Mouse (Mus musculus) gastrocnemius, adult 2 months (tissue): Measurements from ENCODE around the gene Cfap45. TPM values are rescaled to one million over a fixed set of nuclear protein-coding genes. Genes with fewer than 3 reads are reported as not detected.

ENCODE experiments used
- DNase-seq: peaks from one replicate; pipeline ENCODE4 v3.0.0; 2022
- H3K27ac ChIP-seq: fragments of 200-600 bp; 2 replicates; pipeline ENCODE4 v1.8.1; 2022; ENCODE audit warnings: mild to moderate bottlenecking
- H3K4me3 ChIP-seq: fragments of 200-600 bp; 2 replicates; pipeline ENCODE4 v1.8.1; 2022; ENCODE audit warnings: mild to moderate bottlenecking, moderate library complexity
- CTCF ChIP-seq: fragments of 200-600 bp; IDR thresholded peaks from 2 replicates; pipeline ENCODE4 v1.8.1; 2022; ENCODE audit warnings: antibody characterized with exemption, mild to moderate bottlenecking, moderate library complexity
- intact Hi-C: fragments of 180-260 bp; cut with DNase I; formaldehyde crosslinking; loops from one replicate; pipeline ENCODE4 v1.15.1; 2025
- total RNA-seq, 2 experiments: library from RNA; stranded (reverse); gene quantifications; 2 replicates each; pipeline ENCODE4 v1.2.3; 2021

Gene Cfap45
- total RNA-seq, 2 experiments from 2014 or later = not detected

DNA sequence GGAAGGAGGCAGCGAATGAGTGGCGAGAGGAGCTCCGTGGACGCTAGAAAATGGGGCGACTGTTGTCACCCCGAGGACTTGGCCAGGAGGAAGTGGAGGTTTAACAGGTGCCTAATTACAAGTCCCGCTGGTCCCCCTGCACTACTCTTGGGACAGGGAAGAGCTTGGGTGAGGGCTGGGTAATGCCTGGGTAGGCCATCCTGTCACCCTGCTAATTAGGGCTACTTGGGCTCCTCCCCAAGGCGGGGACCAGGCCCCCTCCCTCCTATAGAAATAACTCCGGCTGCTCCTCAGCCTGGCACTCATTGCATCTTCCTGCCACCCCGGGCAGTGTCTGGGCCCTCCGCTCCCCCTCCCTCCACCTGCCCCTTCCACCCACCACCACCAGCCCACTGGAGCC, 35.0 kb downstream of the Cfap45 start, which contains the start of gene Vsig8:
Gene Vsig8, plus strand, starts transcription at position 301 of the 400 bp plus-strand sequence.
- no peak for TF ChIP-seq CTCF
- no peak within 1 kb of the TSS for H3K27ac ChIP-seq
- intact Hi-C loops = no loop called here
- H3K4me3 ChIP-seq = no peak within 1 kb of the TSS
- DNase-seq = no peak

DNA sequence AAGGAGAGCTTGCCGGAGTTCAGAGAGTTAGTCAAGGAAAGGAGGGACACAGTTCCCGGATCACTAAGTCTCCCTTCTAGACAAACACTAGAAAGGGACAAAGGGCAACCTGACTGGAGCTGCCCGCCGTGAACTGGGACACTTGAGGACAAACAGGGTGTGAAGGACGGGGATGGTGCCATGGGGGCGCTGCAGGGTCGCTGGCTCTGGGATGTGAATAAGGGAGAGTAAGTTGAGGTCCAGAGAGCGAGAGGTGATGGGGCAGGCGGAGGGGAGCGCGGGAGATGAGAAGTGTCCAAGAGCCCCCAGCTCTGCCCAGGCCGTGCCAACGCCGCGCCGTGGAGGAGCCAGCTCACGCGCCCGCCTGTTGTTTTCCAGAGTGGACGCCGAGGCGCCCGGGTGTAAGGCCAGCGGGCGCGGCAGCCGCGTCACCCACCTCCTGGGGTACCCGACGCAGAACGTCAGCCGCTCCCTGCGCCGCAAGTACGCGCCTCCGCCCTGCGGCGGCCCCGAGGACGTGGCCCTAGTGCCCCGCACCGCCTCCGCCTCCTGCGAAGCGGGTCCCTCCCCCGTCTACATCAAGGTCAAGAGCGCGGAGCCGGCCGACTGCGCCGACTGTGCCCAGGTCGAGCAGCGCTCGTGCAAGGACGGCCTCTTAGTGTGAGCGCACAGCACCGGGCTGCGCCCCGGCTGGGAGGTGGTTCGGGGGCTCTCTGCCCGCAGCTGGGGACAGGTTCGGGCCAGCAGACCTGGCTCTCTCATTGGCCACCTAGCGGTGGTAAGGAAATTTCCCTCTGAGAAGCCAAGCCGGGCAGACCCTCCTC, 42.3 kb downstream of the Cfap45 start:
- Histone ChIP-seq H3K4me3 (peak overlapping the region; percentile 75), H3K27ac (peak overlapping the region; percentile 79)
- TF ChIP-seq CTCF = peak; percentile 71
- DNase-seq = peak; percentile 78
- intact Hi-C loops = loop anchor here (1.0 kb wide), 1 partner anchor 35 kb away; no protein-coding TSS in a partner anchor

DNA sequence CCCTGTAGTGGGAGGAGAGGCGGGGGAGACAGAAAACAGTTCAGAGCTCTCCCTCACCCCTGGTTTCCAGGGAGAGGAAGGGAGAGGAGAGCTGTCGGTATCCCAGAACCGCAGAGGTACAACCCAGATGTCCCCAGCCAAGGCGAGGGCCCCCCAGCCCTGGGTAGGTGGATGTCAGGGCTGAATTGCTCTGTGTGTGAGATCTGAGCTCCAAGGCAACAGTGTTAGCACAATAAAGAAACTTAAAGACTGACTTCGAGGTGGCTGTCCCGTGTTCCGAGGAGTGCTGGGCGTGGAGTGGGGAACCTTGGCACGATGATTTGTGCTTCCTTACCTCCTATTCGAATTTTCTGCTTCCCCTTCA, 42.8 kb downstream of the Cfap45 start:
- DNase-seq = no peak
- intact Hi-C loops = loop anchor here (1.0 kb wide), 1 partner anchor 35 kb away; no protein-coding TSS in a partner anchor
- no peak for TF ChIP-seq CTCF
- H3K27ac ChIP-seq = peak overlapping the region; percentile 79
- H3K4me3 ChIP-seq = peak overlapping the region; percentile 75

DNA sequence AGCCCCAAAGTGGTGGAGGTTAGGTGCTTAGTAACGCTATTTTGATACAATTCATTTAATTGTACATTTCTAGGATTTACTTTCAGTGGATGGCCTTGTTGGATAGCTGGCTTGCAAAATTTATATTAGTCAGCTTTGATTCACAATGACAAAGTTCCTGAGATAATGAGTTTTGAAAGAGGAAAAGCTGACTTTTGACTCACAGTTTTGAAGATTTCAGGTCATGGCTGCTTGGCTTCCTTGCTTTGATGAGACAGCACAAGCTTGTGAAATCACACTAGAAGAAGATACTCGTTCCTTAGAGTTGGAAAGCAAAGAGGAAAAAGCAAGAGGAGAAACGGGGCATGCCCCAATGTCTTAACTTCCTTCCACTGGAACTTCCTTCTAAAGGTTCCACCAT, 45.5 kb downstream of the Cfap45 start:
- TF ChIP-seq CTCF = no peak
- no peak overlapping the region for H3K4me3 ChIP-seq
- intact Hi-C loops = no loop called here
- DNase-seq = no peak
- no peak overlapping the region for H3K27ac ChIP-seq

DNA sequence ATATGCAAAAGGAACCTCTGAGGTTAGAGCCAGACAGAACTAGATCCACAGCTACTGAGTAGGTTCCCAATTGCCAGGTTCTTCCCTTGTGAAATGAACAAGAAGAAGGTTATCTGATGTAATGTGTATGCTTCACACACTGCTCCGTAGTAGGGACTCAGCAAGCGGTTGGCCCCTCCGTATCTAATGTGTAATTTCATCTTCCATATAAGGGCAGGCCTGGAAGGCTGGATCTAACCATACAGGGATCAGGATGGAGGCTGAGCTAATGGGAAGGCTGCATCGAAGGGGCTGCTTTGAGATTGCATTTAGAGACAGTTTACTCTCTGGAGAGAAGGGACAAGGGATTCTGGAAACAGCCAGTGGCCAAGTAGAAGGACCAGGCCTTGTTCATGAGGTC, 47.2 kb downstream of the Cfap45 start:
- Histone ChIP-seq H3K27ac (no peak overlapping the region; the same call in 1 of the 2 replicates), H3K4me3 (no peak overlapping the region)
- intact Hi-C loops = no loop called here
- DNase-seq = no peak
- no peak for TF ChIP-seq CTCF

DNA sequence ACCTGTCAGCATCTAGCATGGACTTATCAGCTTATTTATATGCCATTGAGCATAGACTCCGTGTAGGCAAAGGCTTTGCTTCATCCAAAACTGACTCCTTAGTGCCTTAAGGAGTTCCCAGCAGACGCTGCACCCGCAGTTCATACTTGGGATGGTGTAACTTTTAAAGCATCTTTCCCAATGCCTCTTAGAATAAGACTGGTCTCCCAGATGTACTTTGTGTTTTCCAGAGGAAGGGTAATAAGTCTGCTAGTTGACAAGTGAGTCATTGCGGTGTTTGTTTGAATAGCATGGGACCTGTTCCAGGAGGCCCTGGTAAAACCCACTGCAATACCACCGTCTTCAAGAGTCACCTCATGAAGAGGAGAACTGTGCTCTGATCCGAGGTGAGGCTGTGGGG, 59.5 kb downstream of the Cfap45 start:
- intact Hi-C loops = no loop called here
- TF ChIP-seq CTCF = no peak
- no peak overlapping the region for H3K27ac ChIP-seq
- H3K4me3 ChIP-seq = no peak overlapping the region
- DNase-seq = no peak

DNA sequence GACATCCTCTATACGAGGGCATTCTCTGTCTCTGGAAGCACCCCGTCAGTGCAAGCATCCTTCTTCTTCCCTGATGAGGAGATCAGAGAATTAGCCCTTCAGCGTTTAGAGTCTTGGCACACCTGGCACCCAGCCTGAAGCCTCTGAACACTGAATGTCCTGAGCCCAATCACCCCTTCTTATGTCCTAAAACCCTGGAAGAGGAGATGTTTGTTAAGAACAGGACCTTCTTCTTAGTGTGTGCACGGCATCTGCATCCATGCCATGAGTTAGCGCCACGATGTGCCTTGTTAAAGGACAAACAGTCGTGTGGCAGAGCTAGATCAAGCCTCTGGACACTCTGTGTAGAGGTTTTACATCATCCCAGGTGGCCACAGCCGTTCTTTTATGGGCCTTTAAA, 61.8 kb downstream of the Cfap45 start:
- Histone ChIP-seq H3K4me3 (no peak overlapping the region), H3K27ac (no peak overlapping the region)
- no peak for DNase-seq
- no peak for TF ChIP-seq CTCF
- intact Hi-C loops = no loop called here

DNA sequence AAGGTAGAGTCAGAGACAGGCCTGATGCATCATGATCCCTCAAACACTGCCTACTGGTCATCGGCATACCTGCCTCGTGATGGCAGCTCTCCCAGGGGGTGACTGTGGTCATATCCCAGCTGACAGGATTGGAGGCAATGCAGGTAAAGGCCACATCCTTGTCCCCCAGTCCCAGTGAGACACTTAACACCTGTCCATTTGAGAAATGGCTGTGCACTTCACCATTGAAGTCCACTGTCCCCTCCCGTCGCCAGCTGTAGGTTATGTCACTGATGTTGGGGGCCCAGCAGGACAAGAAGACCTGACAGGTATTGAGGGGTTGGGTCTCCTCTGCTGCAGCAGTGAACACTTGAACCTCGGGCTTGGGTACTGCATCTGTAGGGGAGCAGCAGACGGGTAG, 63.7 kb downstream of the Cfap45 start:
- no peak for DNase-seq
- no peak for TF ChIP-seq CTCF
- Histone ChIP-seq H3K4me3 (no peak overlapping the region), H3K27ac (no peak overlapping the region)
- intact Hi-C loops = no loop called here

DNA sequence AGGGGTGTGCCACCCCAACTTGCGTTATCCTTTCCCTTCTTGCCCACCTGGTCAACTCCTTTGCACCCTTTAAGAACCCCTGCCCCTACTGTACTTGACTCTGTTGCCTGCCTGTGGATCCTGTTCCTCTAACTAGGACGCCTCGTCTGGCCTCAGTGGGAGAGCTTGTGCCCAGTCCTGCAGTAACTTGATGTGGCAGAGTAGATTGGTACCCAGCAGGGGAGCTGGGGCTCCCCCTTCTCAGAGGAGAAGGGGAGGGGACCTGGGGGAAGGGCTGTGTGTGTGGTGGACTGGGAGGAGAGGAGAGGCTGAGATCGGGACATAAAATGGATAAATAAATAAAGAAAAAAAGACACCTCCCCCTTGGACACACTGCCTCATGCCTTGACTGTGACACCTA, 64.4 kb downstream of the Cfap45 start:
- no peak for DNase-seq
- intact Hi-C loops = no loop called here
- H3K4me3 ChIP-seq = no peak overlapping the region
- H3K27ac ChIP-seq = no peak overlapping the region
- TF ChIP-seq CTCF = no peak

DNA sequence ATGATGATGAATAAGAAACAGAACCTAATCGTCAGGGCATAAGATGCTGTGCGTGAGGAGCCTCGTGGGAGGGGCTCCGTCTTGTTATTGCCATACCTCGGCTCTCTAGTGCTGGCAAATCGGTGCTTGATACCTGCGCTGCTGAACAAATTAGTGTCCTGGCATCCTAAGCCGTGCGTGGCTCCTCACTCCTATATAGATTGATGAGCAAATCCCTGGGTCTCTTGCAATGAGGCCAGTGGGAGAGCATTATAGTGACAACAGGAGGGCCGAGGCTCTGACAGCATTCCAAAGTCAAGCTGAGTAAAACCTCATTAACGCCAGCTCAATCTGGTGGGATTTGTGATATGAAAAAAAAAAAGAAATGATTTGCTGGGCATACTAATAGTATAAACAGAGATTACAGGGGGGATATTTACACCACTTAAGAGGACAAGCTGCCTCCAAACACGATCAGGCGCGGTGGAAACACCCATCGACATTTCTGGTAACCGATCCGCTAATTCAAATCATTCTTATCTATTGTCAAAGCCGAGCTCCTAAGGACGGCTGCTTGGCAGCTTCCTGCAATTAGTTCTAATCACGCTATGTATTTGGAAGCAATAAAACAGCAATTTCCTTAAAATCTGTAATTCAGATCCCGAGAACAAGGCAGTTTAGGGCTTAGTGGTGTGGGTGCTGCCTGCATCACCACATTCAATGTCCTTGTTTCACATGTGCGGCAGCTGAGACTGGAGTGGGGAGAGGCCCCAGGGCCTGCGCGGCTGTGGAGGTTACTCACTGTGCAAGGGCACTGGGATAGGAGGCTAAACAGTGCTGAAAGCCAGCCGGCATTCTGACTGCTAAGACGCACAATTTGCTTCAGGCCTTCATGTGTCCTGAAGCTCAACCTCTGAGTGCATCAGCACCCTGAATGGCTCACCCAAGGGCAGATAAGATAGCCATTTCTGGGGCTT, 65.3 kb downstream of the Cfap45 start:
- no peak for DNase-seq
- H3K27ac ChIP-seq = no peak overlapping the region
- intact Hi-C loops = no loop called here
- TF ChIP-seq CTCF = no peak
- H3K4me3 ChIP-seq = no peak overlapping the region

DNA sequence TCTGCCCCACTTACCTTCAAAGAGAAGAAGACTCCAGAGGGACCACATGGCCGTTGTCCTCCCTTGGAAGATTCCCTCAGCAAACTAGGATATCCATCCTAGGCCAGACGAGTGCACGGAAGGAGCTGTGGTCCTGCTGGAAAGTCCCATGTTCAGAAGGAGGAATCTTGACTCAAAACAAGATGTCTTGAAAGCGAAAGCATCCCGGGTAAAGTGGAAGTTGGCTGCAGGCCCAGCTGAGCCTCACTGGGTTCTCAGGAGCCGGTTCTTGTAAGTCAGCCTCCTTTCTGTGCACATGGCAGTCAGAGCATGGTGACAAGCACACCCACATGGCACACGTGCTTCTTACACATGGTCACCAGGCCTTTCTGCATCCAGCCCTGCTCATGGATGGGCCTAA, 69.8 kb downstream of the Cfap45 start, which contains the start of gene Slamf8:
Gene Slamf8, minus strand, starts transcription at position 184 of the 400 bp plus-strand sequence.
- DNase-seq = peak; percentile 54
- intact Hi-C loops = no loop called here
- no peak for TF ChIP-seq CTCF
- H3K4me3 ChIP-seq = no peak within 1 kb of the TSS
- no peak within 1 kb of the TSS for H3K27ac ChIP-seq

DNA sequence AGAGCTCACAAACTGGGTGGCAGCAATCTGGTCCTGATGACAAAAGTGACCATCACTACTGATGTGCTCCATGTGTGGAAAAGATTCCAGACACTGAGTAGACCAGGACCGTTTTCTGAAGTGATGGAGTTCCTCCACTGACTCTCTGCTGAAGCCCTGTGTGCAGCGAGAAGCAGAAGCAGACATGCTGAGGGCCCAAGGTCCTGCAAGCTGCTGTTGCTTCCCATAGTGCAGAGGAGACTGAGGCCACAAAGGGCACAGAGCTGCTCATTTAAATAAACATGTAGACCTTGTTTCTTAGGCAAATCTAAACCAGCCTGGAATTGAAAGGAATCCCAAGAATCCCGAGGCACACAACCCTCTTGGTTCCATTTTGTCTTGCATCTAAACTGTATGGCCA, 72.7 kb downstream of the Cfap45 start:
- no peak for DNase-seq
- TF ChIP-seq CTCF = no peak
- intact Hi-C loops = no loop called here
- H3K27ac ChIP-seq = no peak overlapping the region
- no peak overlapping the region for H3K4me3 ChIP-seq

DNA sequence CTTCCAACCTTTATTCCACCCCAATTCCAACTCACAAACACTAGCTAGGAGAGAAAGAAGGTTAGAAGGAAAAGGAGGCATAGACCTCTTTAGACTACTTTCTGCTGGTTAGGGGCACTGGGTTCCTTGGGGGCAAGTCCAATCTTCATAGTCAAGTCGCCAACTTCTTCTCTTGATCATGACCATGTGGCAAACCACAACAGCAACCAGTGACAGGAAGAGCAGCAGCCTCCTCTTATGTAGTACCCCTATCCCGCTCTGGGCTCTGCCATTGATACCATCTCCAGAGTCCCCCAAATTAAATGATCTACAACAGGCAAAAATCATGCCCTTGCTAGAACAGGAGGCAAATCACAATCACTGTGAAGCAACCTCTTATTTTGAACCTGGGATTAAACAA, 73.4 kb downstream of the Cfap45 start:
- intact Hi-C loops = no loop called here
- DNase-seq = no peak
- no peak overlapping the region for H3K4me3 ChIP-seq
- H3K27ac ChIP-seq = no peak overlapping the region
- no peak for TF ChIP-seq CTCF
